Mouse (Mus musculus) urinary bladder, postnatal 14 days (tissue): Measurements from ENCODE around the gene Eps15l1.

Experiments used
- DNase-seq: peaks from one replicate; pipeline ENCODE4 v3.0.0; 2021; ENCODE audit warnings: low spot score

Gene Eps15l1

DNA sequence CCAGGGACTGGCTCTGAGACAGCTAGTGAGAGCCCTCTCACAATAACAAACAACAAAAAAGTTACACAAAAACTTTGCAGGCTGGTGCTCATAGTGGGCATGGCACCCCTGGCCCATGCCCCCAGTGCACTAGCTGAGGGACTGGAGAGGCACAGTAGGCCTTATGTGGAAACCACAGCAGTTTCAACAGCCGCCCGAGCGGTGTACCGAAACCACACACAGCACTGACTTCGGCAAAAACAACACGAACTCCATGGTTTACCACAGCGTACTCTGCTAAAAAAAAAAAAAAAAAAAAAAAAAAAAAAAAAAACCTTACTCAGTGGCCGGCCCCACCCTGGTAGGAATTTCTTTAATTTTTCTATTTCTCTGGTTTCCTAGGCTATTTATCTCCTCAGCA lies 70.5 kb downstream of the Eps15l1 start:
- no peak for DNase-seq

- DNase-seq, result no peak
These were observed 71.4 kb downstream of the Eps15l1 start for GRCm38 (mm10) chr8:72349838-72350237.

GRCm38 (mm10) chr8:72348956-72349355 lies 72.3 kb downstream of the Eps15l1 start:
- no peak for DNase-seq

GRCm38 (mm10) chr8:72348114-72348513 lies 73.1 kb downstream of the Eps15l1 start:
- no peak for DNase-seq

DNA sequence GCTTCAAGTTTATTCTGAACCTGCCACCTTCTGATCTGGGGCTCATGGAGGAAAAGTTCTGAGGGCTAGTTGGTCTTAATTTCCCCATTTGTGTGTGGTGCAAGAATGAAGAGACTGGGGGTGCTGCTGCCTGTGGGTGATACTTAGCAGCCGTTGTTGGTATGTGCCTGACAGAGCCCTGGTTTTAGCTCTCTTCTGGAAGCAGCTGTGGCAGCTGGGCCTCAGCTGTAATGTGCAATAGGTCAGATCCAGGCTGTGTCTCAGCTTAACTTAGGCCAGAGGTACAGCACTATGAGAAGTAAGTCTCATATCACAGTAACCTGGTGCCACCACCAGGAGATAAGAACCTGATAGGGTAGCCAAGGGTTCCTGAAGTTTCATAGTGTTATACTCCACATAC lies 73.7 kb downstream of the Eps15l1 start:
- no peak for DNase-seq

DNA sequence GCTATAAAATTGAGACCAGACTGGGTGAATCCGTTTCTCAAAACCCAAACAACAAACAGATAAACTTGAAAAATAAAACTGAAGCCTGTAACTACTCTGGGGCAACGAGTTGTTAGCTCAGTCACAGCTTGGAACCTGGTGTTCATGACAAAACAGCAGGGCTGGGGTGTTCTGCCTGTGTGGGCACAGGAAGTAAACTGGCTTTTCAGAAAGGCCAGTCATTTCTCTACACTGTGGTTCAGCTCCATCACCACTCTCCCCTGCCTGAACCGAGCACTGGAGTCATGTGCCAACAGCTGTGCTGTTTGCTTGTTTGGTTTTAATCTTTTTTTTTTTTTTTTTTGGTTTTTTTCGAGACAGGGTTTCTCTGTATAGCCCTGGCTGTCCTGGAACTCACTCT lies 77.5 kb downstream of the Eps15l1 start:
- no peak for DNase-seq

DNA sequence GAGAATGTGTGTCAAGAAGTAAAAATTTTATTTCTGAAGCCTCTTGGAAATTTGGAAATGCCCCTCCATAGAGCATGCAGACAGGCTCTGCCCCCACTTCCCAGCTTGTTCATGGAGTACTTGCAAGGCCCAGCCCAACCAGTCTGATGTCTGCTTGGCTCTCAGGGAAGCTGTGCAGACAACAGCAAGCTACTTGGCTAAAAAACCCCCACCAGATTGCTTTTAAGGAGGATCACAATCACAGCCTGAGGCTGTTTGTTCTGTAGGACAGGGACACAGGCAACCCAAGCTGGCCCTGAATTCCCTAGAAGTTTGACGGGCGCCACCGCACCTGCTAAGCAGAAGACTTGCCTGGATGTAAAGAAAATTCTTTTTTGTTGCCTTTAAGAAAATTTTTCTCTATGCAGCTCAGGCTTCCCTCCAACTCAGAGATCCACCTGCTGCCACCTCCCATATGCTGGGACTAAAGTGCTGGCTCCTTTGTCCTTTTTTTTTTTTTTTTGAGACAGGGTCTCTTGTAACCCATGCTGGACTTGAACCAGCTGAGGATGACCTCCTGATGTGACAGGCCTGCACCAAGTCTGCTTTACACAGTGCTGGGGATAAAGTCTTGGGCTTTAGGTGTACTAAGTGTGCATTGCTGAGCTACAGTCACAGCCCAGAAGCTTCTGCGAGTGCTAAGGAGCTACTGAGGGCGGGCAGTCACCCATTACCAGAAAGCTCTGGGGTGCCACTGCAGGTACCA lies 78.5 kb downstream of the Eps15l1 start:
- DNase-seq, result no peak

DNA sequence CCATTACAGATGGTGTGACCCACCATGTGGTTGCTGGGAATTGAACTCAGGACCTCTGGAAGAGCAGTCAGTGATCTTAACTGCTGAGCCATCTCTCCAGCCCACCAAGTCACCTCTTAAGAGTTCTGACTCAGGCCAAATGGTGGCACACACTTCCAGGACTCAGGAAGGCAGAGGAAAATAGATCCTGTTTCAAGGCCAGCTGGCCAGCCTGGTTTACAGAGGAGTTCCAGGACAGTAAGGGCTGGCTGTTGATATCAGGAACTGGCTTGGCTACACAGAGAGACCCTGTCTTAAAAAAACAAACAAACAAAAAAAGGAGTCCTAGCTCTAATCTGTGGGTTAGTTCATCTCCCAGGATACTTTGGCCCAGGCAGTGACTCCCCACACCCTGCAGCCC lies 84.2 kb downstream of the Eps15l1 start:
- no peak for DNase-seq

GRCm38 (mm10) chr8:72336273-72336672 lies 85.0 kb downstream of the Eps15l1 start:
- no peak for DNase-seq

DNA sequence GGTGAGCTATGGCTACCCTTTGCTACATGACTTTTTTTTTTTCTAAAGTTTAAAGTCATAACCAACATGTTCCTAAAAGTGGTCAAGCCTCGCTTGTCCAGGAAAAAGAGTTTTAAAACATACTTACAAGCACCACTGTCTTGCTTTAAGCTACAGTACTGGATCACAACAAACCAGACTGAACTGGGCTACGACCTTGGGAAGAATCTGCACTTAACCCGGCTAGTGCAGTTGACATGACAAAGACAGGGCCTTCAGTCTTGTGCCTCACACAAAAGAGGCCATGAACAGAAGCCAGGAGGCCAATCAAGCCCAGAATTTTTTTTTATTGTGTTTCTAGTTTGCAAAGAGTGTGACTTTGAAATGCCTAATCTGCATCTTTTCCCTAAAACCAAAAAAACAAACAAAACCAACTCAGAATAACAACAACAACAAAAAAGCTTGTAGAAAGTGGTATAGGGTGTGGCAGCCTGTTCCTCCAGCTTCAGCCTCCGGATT lies 87.1 kb downstream of the Eps15l1 start:
- DNase-seq, result no peak

DNA sequence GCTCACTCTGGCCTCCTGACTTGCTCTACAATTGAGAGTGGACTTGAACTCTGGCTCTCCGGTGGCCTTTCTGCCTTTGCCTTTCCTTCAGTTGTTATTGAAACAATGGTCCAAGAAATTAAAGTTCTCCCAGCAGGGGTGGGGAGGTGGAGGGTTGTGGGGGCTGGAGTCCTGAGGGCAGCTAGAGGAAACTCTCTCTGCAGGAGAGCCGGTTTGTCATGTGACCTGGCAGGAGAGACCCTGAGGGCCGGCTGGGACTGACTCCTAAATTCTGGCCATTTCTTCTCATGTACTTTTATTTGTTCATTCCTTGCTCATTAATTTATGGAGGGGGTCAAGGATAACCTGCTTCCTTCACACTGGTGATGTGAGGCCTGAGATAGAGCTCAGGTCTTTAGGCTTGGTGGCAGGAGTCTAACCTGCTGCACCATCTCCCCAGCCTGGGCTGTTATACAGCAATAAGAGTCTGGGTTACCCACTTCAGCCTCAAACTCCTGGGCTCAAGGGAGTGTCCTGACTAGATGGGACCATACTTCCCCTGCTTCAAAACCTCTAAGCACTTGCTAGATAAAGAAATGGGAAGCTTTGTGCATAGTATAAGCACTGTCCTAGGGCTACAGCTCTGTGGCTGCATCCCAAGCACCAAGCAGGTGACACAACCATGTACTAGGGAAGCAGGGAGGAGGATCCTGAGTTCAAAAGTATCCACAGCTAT lies 87.7 kb downstream of the Eps15l1 start:
- DNase-seq, result no peak

DNA sequence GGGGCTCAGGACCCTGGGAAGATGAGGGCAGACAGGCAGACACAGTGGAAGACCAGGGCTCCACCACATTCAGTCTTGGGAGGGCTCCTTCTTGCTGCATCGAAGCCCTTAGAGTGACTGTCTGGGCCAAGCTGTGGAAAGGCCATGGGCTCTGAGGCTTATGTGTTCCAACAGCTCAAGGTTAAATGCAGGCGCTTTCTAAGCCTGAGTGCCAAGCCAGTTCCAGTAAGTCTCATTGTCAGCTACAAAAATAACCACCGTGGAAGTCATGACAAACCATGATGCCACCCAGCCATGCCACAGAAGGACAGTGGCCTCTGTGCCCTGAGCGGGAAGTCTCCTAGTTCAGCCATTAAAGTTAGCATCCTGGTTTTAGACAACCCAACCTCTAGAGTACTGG lies 89.6 kb downstream of the Eps15l1 start:
- no peak for DNase-seq

GRCm38 (mm10) chr8:72330806-72331516 lies 90.3 kb downstream of the Eps15l1 start:
- no peak for DNase-seq

GRCm38 (mm10) chr8:72329116-72329515 lies 92.1 kb downstream of the Eps15l1 start:
- no peak for DNase-seq

DNA sequence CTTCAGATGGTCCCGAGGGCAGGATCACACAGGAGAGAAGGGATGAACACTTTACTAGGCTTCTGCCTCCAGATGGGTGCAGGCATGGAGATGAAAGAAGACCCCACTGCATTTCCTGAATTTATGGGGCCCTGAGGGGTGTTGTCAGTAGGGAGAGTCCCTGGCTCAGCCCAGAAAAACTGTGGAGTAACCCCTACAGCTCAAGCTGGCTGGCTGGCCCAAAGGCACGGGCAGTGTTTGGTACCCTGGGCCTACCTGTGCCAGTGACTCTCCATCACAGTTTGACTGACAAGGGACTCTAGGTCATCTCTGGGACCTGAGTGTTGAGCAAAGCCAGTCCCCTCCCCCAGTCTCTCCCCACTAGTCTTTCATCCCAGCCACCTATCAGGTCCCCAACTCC lies 96.6 kb downstream of the Eps15l1 start:
- no peak for DNase-seq

- DNase-seq, result no peak
These were observed 97.1 kb downstream of the Eps15l1 start for GRCm38 (mm10) chr8:72324036-72324706.

- DNase-seq, result no peak
These were observed 98.0 kb downstream of the Eps15l1 start for GRCm38 (mm10) chr8:72323131-72323725.

- peak; percentile 55 for DNase-seq
These were observed 98.8 kb downstream of the Eps15l1 start for GRCm38 (mm10) chr8:72322471-72322889.

- no peak for DNase-seq
These were observed 99.4 kb downstream of the Eps15l1 start for GRCm38 (mm10) chr8:72321635-72322441.

- no peak for DNase-seq
These were observed 100.3 kb downstream of the Eps15l1 start for GRCm38 (mm10) chr8:72320803-72321583.
